Mouse (Mus musculus) liver, embryonic 16.5 days (tissue): Measurements from ENCODE around the gene Tob2. TPM values are rescaled to one million over a fixed set of nuclear protein-coding genes. Genes with fewer than 3 reads are reported as not detected.
A peak's percentile ranks its signal among the peaks of the same experiment; 100 is the strongest.

ENCODE experiments used
- ATAC-seq: fragments of 200-750 bp; cut with Nextera tagmentation; 2 replicates; pipeline ENCODE4 v1.8.0; 2017; ENCODE audit warnings: low read depth, mild to moderate bottlenecking, moderate number of reproducible peaks, moderate library complexity
- H3K27ac ChIP-seq: fragments of 300-500 bp; sonication (generic); 2 replicates; pipeline ENCODE4 v1.5.1; 2014; ENCODE audit warnings: mild to moderate bottlenecking, low read length
- H3K27me3 ChIP-seq: fragments of 300-500 bp; sonication (generic); 2 replicates; pipeline ENCODE4 v1.6.1; 2014; ENCODE audit warnings: low read depth, low read length, mixed read lengths; ENCODE audit not compliant: control insufficient read depth, insufficient read depth
- H3K36me3 ChIP-seq: fragments of 300-500 bp; sonication (generic); 2 replicates; pipeline ENCODE4 v1.6.1; 2014; ENCODE audit warnings: mild to moderate bottlenecking; ENCODE audit not compliant: control insufficient read depth, insufficient read depth
- H3K4me1 ChIP-seq: fragments of 300-500 bp; sonication (generic); 2 replicates; pipeline ENCODE4 v1.6.1; 2014; ENCODE audit warnings: low read depth, low read length, mixed read lengths; ENCODE audit not compliant: control insufficient read depth
- H3K4me2 ChIP-seq: fragments of 300-500 bp; sonication (generic); 2 replicates; pipeline ENCODE4 v1.6.1; 2014; ENCODE audit warnings: low read depth, low read length, mixed read lengths
- H3K4me3 ChIP-seq: fragments of 300-500 bp; sonication (generic); 2 replicates; pipeline ENCODE4 v1.5.1; 2014; ENCODE audit warnings: low read depth, mild to moderate bottlenecking, low read length
- H3K9ac ChIP-seq: fragments of 300-500 bp; sonication (generic); 2 replicates; pipeline ENCODE4 v1.6.1; 2014; ENCODE audit warnings: low read depth, low read length
- H3K9me3 ChIP-seq: fragments of 300-500 bp; sonication (generic); replicated peaks from 2 replicates; pipeline ENCODE4 v1.6.1; 2016; ENCODE audit warnings: low read length; ENCODE audit not compliant: control insufficient read depth
- WGBS: fragments of 180-500 bp; shearing (Covaris S2); extraction: QIAGEN DNeasy Blood & Tissue Kit; methylation state at CpG from one replicate; pipeline ENCODE4 v1.1.7; 2014; ENCODE audit not compliant: insufficient replicate concordance; 5-methylcytosine and 5-hydroxymethylcytosine counted together
- polyA plus RNA-seq: library from polyadenylated mRNA; unstranded; fragments of >200 nt; fragmentation: Nextera tagmentation; extraction: Ambion mirVana; gene quantifications from 2 replicates; pipeline ENCODE4 v1.2.1, GENCODE M21; 2015

The Tob2 gene
- polyA plus RNA-seq, 1 experiment from 2014 or later = 14.9 TPM

- Histone ChIP-seq H3K27me3 (no peaks in the 10 kb centered on the region), H3K4me3 (peak overlapping the region; percentile 52), H3K9ac (no peak overlapping the region), H3K4me2 (peak overlapping the region; percentile 62), H3K27ac (0 out of 2 replicates have a peak overlapping the region, but pooled peaks have one; percentile 48), H3K4me1 (peaks cover 34% of the 10 kb centered on the region), H3K9me3 (no peaks in the 10 kb centered on the region), H3K36me3 (no peaks in the 10 kb centered on the region)
- 20% methylated on average over 4 of the region's 4 CpGs for WGBS
- peak; percentile 4; the same call in 1 of the 2 replicates for ATAC-seq
Observed at GRCm38 (mm10) chr15:81803425-81803951, 55.1 kb downstream of the Tob2 start.

GRCm38 (mm10) chr15:81802941-81803351 lies 55.6 kb downstream of the Tob2 start:
- H3K4me1 ChIP-seq = peaks cover 34% of the 10 kb centered on the region
- peak overlapping the region; percentile 47 for H3K9ac ChIP-seq
- no peaks in the 10 kb centered on the region for H3K27me3 ChIP-seq
- peak overlapping the region; percentile 52 for H3K4me3 ChIP-seq
- peak overlapping the region; percentile 48 for H3K27ac ChIP-seq
- H3K9me3 ChIP-seq = no peaks in the 10 kb centered on the region
- WGBS = 13% methylated on average over 8 of the region's 8 CpGs
- peak; percentile 4; the same call in 1 of the 2 replicates for ATAC-seq
- H3K4me2 ChIP-seq = peak overlapping the region; percentile 62
- H3K36me3 ChIP-seq = no peaks in the 10 kb centered on the region

GRCm38 (mm10) chr15:81802001-81802890 lies 56.4 kb downstream of the Tob2 start, which contains the start of gene Tef:
Tef (plus strand) TSS chr15:81802421.
- WGBS = 14% methylated on average over 18 of the region's 19 CpGs
- Histone ChIP-seq H3K9ac (peak within 1 kb of the TSS; percentile 47), H3K4me3 (peak within 1 kb of the TSS; percentile 52), H3K27me3 (no peaks in the 10 kb centered on the region), H3K27ac (peak within 1 kb of the TSS; percentile 59), H3K36me3 (no peaks in the 10 kb centered on the region), H3K4me1 (peaks cover 34% of the 10 kb centered on the region), H3K4me2 (peak within 1 kb of the TSS; percentile 62), H3K9me3 (no peaks in the 10 kb centered on the region)
- ATAC-seq = peak; percentile 95

- Histone ChIP-seq H3K9ac (no peak overlapping the region), H3K36me3 (no peaks in the 10 kb centered on the region), H3K4me2 (no peak overlapping the region), H3K9me3 (no peaks in the 10 kb centered on the region), H3K4me3 (no peak overlapping the region), H3K4me1 (peaks cover 34% of the 10 kb centered on the region), H3K27ac (no peak overlapping the region), H3K27me3 (no peaks in the 10 kb centered on the region)
- no peak for ATAC-seq
- WGBS = 55% methylated on average over 3 of the region's 3 CpGs
Observed at GRCm38 (mm10) chr15:81800391-81800790, 58.2 kb downstream of the Tob2 start.

- Histone ChIP-seq H3K9me3 (no peaks in the 10 kb centered on the region), H3K4me1 (peaks cover 25% of the 10 kb centered on the region), H3K9ac (no peak overlapping the region), H3K36me3 (no peaks in the 10 kb centered on the region), H3K4me3 (no peak overlapping the region), H3K27me3 (no peaks in the 10 kb centered on the region), H3K27ac (no peak overlapping the region), H3K4me2 (no peak overlapping the region)
- ATAC-seq = no peak
- WGBS = 69% methylated on average over 4 of the region's 4 CpGs
Observed at GRCm38 (mm10) chr15:81798421-81798820, 60.2 kb downstream of the Tob2 start.

Other genes with a start within 250 kb of the Tob2 start
- 11.5 and 12.5 TPM in 2 replicates for gene L3mbtl2, start 194.9 kb downstream of the Tob2 start, polyA plus RNA-seq
- 0.44 and 0.52 TPM in 2 replicates for gene Chadl, start 161.5 kb downstream of the Tob2 start, polyA plus RNA-seq
- gene Zc3h7b, start 113.7 kb downstream of the Tob2 start, polyA plus RNA-seq = 4.1 and 4.6 TPM in 2 replicates
- gene Rangap1, start 113.3 kb downstream of the Tob2 start, polyA plus RNA-seq = 63.6 and 67.3 TPM in 2 replicates
- 6.3 and 9.2 TPM in 2 replicates for gene Tef, start 56.4 kb downstream of the Tob2 start, polyA plus RNA-seq
- 72.6 and 79.6 TPM in 2 replicates for gene Phf5a, start 13.1 kb upstream of the Tob2 start, polyA plus RNA-seq
- 109 and 114 TPM in 2 replicates for gene Aco2, start 13.5 kb upstream of the Tob2 start, polyA plus RNA-seq
- 53.2 and 55.3 TPM in 2 replicates for gene Polr3h, start 67.4 kb upstream of the Tob2 start, polyA plus RNA-seq
- gene Csdc2, start 78.0 kb upstream of the Tob2 start, polyA plus RNA-seq = 0.83 and 1.3 TPM in 2 replicates
- 13.6 and 14.9 TPM in 2 replicates for gene Pmm1, start 102.1 kb upstream of the Tob2 start, polyA plus RNA-seq
- not detected in 2 replicates for gene 1700029P11Rik, start 121.7 kb upstream of the Tob2 start, polyA plus RNA-seq
- gene Xrcc6, start 129.0 kb upstream of the Tob2 start, polyA plus RNA-seq = 48.4 and 52.7 TPM in 2 replicates
- 10.7 and 11.5 TPM in 2 replicates for gene Desi1, start 175.1 kb upstream of the Tob2 start, polyA plus RNA-seq
- 111 and 121 TPM in 2 replicates for gene Snu13, start 188.8 kb upstream of the Tob2 start, polyA plus RNA-seq
- gene 4930407I10Rik, start 200.4 kb upstream of the Tob2 start, polyA plus RNA-seq = not detected in 2 replicates
- gene Mei1, start 211.2 kb upstream of the Tob2 start, polyA plus RNA-seq = not detected in 2 replicates